Mouse (Mus musculus) cerebellum, postnatal 10 days (tissue): ENCODE data around the gene Slc38a8.

Experiments used
- DNase-seq, 2 experiments: peaks; one replicate each; pipeline ENCODE4 v3.0.0; 2021; ENCODE audit warnings: mixed read lengths in 2 of 2

Gene Slc38a8

DNA sequence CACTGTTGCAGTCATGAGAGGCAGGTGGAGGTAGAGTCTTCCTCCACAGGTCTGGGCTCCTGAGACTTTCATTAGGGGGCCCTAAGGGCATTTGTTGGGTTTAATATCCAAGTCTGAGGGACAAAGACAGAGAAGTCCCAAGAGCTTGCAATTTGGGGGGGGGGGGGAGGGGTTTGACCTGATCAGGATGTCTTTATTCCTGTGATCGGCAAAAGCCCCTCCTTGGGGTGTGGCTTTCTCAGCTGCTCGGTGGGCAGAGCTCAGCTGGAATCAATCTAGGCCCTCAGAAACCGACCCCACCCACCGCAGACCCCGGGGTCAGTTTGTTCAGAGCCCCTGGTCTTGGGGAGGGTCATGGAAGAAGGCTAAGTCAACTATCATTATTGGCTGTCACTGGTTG is at the start of gene Slc38a8:
Slc38a8 (minus strand) TSS at position 101 of the 400 bp plus-strand sequence.
- DNase-seq: no peak

GRCm38 (mm10) chr8:119548560-119549113 is 47.1 kb upstream of the Slc38a8 start:
- no peak for DNase-seq

DNA sequence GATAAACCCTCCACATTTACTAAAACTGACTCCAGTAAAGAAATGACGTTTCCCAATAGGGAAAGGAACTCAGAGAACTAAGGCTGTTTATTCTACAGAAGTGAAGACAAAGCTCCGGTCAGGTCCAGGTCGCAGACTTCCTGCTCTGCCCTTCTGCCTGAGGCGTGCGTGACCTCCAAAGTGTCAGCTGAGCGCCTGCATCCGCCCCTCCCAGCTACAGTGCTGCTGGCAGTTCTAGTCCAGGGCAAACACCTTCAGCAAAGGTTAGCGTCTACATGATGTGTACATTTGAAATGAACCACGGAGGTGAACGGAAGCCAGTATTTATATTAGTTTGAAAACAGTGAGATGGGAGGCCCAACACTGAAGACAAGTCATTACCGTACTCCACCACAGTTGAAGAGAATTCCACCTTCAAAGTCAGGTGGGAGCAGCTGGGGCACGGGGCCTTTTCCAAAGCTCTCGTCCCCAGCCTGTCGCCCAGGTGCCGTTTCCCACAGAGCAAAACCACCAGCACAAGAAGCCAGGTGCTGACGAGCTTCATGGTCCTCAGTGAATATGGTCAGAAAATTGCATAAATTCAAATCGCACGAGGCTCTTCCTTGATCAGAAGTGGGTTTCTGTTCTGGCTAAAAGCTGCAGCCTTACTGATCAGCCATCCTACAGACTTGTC is 45.7 kb upstream of the Slc38a8 start:
- no peak for DNase-seq

DNA sequence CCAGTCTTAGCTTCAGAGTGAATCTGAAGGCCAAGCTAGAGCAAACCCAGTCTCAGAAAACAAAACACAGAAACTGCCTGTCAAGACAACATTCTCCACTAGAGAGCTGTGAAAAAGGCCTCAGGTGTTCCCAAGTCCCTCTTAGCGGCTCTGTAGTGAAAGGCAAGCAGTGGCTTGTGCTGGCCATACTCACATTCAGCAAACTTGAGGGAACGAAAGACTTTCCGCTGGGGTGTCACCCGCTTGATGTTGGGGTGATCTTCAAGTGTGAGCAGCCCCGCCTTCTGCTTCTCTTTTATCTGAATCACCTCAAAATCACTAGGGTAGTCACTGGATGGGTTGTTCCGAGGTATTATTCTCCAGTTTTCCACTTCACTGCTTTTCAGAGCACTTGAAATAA is 44.3 kb upstream of the Slc38a8 start:
- no peak for DNase-seq

- no peak for DNase-seq
Measured at GRCm38 (mm10) chr8:119545180-119545579, 43.7 kb upstream of the Slc38a8 start.

DNA sequence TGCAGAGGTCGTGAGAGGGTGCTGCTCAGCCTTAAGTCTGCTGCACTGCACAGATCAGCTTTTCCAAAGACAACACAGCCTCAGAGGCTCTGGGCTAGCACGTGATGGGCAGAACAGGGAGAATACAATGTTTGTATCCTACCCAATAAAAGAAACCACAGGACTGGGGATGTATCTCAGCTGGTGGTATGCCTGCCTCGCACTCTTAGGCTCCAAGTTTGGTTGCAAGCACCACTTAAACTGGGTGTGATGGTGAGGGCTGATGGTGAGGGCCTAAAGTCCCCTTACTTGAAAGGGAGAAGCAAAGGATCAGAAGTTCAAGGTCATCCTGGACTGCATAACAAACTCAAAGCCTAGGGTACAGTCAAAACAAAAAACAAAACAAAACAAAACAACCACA is 43.1 kb upstream of the Slc38a8 start:
- DNase-seq: no peak

DNA sequence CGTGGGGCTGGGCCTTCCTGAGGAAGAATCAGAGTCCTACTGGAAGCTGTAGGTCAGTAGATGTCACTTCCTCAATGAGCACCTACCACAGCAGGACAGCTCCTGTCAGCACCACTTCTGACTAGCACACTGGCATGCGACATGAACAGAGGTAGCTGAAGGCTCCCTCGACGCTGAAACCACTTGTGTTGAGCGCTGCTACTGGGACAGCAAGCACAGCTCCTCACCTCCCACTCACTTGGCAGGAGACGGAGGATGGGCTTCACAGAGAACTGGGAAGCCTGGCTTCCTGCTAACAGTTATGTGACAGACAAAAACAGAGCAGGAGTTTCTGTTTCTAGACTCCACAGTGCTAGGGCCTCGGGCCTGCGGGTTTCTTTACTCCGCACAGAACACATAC is 30.5 kb upstream of the Slc38a8 start:
- no peak for DNase-seq

- no peak for DNase-seq
Measured at GRCm38 (mm10) chr8:119531397-119531796, 29.9 kb upstream of the Slc38a8 start.

GRCm38 (mm10) chr8:119530937-119531336 is 29.4 kb upstream of the Slc38a8 start:
- no peak for DNase-seq

DNA sequence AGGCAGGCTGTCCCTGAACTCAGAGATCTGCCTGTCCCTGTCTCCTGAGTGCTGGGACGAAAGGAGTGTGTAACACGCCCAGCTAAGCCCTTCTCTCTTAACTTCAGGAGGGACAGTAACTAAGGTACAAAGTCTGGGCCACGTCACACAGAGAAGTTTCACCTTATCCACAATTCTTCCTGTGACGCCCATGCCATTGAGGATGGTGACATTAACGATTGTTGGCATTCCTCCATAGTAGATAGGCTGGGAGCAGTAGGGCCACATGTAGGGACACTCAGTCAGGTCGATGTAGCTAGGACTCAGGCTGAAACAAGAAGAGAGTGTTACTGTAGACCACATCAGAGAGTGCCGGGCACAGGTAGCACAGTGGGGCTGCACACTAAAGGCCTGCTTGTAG is 27.3 kb upstream of the Slc38a8 start:
- no peak for DNase-seq

DNA sequence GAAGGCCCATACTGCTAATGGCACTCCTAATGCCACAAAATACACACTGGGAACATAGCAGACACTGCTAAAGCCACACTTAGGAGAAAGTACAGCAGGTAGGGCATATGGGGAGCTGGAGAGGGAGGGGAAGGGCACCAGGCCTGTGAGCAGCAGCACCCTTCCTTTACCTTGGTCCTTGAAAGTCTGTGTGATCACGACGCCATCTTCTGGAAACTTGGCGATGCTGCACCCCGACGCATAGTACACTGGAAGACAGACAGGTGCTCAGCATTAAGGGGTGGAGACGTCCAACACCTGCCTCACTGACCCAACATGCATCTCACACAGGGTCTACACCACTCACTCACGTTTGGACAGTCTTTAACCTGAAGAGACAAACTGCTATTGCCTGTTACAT is 18.6 kb upstream of the Slc38a8 start:
- peak; percentile 42 to 52 for DNase-seq

DNA sequence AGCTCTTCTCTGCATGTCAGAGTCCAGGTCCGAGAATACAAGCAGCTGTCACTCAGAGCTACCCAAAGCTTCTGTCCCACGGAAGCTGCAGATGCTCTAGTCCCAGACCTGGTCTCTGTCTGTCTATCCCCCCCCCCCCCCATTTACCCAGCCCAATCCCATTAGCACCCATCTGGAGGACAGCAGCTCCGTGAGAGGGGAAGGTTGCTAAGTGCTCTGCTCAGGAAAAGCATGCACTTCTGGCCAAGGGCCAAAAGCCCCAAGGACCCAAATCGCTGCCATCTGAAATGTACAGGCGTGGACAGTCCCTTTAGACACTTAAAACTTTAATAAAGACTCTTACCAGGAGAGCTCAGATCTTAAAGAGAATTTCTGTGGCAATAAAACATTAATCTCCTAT is 15.2 kb upstream of the Slc38a8 start:
- DNase-seq: peak; percentile 48

- DNase-seq: no peak
Measured at GRCm38 (mm10) chr8:119515767-119516166, 14.3 kb upstream of the Slc38a8 start.

- no peak for DNase-seq
Measured at GRCm38 (mm10) chr8:119514940-119515339, 13.4 kb upstream of the Slc38a8 start.

DNA sequence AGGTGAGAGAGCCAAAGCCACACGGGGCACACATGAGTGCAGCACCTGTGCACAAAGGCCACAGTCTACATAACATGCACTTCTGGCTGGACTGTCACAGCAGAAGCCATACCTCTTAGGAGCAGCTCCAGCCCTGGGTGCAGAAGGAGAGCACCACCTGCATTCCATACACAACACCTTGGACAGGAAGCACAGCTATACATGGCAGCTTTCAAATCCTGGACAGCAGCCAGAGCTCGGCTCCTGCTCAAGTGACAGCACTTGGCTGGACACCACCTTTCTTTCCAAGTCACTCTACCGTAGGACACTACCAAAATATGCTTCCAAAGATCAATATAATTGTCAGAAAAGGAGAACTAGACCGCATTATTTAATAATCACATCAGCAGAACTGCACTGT is 11.9 kb upstream of the Slc38a8 start:
- peak; percentile 78 to 80 for DNase-seq

- DNase-seq: no peak
Measured at GRCm38 (mm10) chr8:119511722-119512121, 10.2 kb upstream of the Slc38a8 start.

DNA sequence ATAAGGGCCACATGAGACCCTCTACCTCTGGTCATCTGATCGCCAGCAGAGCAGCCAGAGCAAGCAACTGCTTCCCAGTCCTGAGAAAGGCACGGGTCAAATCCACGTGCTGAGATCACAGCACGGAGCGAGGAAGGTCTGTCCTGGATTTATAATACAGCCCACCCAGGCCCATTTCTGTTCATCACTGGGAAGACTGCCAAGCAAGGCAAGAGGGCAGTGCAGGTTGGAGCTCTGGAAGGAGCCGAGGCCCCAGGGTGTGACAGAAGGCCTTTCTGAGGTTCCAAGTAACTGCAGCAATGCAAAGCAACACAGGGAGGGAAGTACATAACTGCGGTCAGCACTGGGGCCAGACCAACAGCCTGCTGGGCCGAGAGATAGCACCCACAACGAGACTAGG is 9.0 kb upstream of the Slc38a8 start:
- DNase-seq: peak; percentile 41 to 54

DNA sequence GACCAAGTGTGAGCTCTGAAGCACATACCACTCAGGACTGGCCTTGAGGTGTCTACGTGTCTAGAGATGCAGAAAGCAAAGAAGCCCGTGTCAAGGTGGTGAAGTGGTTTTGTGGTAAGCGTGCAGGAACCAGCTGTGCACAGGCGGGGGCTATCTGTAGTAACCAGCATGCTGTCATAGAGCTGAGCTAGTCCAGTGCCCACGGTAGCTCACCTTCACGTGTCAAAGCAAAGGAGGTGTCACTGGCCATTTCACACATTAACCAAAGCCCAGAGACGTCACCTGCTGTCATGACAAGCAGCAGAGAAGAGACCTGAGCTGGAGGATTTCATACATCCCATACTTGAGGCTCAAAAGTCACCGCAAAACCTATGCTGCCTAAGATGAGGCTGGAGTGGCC is 4.6 kb upstream of the Slc38a8 start:
- DNase-seq: no peak

DNA sequence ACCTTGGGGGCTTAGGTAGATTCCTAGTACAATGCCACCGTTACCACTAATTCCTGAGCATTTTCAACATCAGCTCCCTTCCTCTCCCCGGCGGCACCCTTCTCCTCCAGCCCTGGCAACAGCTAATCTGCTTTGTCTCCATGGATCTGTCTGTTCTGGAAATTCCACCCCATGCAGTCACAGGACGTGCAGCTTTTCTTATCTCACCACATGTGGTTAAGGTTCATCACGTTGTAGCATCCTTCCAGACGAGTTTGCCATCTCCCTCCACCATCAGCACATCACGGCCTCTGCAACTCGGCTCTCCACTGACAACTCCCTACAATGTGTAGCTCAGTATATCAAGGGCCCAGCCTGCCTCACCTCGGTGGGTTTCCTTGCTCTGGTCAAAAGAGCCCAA is 4.0 kb upstream of the Slc38a8 start:
- DNase-seq: no peak

DNA sequence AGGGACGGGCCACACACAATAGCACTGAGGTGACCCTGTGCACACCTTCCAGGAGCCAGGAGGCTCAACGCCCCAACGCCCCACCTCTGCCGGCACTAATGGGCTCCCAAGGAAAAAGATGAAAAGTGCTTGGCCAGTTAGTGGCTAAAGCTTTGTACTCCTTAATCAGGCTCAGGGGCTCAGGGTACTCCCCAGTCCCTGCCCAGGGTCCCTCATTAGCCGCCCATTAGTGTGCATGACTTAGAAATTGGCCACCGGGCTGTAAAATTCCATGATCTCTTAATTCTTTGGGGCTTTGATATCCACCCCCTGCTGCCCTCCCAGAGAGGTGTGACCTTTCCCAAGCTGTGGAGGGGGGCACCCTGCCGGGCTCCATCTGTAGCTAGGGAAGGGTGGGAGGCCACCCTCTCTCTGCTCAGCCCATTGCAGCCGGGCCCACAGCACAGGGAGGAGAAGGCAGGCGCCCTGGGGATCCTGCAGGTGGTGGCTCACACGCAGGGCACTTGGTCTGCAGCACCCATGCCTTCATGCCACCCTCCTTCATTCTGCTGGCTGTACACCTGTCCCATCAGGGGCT is 1.8 kb upstream of the Slc38a8 start:
- DNase-seq: peak in 1 of 2 experiments; percentile 41

DNA sequence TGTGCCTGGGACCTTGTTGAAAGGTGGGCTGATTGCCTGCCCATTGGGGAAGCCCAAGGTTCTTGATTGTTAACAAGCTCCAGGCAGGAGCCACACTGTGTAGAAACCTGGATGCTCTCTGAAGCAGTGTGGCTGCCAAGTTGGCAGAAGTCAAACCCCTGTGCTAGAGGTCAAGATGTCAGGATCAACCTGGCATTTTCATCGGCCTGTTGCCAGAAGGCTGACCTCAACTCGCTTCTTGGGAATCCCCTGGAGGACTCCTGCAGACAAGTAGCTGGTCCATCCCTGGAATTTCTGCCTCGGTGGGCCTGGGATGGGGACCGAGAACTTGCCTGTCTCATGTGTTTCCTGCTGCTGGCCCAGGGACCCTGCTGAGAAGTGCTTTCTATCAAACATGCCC is 613 bp upstream of the Slc38a8 start:
- DNase-seq: peak; percentile 61 to 67

DNA sequence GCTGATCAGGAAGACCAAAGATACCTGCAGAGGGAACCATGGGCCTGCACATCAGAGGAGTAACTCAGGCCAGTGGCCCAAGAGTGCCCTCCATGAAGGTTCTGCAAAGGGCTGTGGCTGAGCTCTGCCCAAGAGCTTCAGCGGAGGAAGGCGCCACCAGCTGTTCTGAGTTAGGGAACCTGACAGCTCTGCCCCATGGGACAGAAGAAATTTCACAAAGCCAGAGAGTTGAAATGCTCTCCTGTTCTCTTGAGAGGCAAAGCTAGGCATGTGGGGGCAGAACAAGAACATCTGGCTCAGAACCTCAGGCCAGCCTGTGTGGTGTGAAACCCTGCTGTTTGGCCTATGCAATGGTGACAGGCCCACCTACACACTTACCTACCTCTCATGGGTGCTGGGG is 1.7 kb downstream of the Slc38a8 start:
- DNase-seq: no peak

GRCm38 (mm10) chr8:119496848-119497247 is 4.7 kb downstream of the Slc38a8 start:
- peak; percentile 48 for DNase-seq

DNA sequence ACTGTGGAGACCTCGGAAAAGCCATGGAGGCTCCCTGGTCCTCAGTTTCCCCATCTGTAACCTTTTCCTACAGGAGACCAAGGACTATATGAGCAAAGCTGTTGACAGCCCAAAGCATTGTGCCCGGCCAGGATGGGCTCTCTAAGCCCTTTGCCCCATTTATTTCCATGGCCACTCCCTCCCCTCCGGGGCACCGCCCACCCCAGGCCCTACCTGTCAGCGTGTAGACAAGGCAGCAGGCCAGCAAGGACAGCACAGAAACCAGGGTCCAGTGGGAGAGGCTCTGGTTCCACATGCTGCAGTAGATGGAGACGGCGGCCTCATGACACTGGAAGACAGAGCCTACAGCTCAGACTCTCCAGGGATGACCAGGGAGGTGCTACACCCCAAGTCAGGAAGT is 14.4 kb downstream of the Slc38a8 start:
- no peak for DNase-seq
